Mouse (Mus musculus) cerebellum, adult 2 months (tissue): ENCODE results near the gene Tspyl3.

ENCODE experiments used
- CTCF ChIP-seq: fragments of 200-500 bp; IDR thresholded peaks from 2 replicates; pipeline ENCODE4 v1.5.1; 2011; ENCODE audit warnings: low read depth, mild to moderate bottlenecking, control low read depth, low read length, moderate library complexity, borderline replicate concordance; ENCODE audit not compliant: insufficient read depth
- POLR2A ChIP-seq: fragments of 200-500 bp; IDR thresholded peaks from 2 replicates; pipeline ENCODE4 v1.6.1; 2011; ENCODE audit warnings: low read length, control low read depth, borderline replicate concordance; ENCODE audit not compliant: insufficient read depth

GRCm38 (mm10) chr2:153198485-153198884 lies 26.8 kb downstream of the Tspyl3 start:
- TF ChIP-seq CTCF = no peak
- TF ChIP-seq POLR2A = no peak
